ENCODE assay signal across 11 mouse cellular contexts in genomic region chr19:32345181-32345745, GRCm38 (mm10). TPM values are rescaled to one million over a fixed set of nuclear protein-coding genes. Genes with fewer than 3 reads are reported as not detected.
DNase-seq lines count a peak whose midpoint lies in the region; ATAC-seq and TF ChIP-seq lines count a peak whose summit lies in the region.
"Had no signal": no experiment of that assay in that cellular context is flagged by ENCODE, and none has a peak within 500 bp of the region (broad histone marks: within the 10 kb centered on the region; RNA-seq: fewer than 3 reads in every experiment).

No protein-coding gene starts in this region.

- DNase-seq in heart, adult 9 months (ENCODE audit: low spot score in 2 of 2), result no peak
- no peak for DNase-seq in liver, embryonic 13.5 days
- no peak for DNase-seq in liver, embryonic 11.5 days (ENCODE audit: low spot score)
- DNase-seq in urinary bladder, adult 2 months (ENCODE audit: low spot score), result no peak
- DNase-seq: cerebellum, adult 9-10 months had no signal

- no peak overlapping the region for H3K9ac ChIP-seq in heart, embryonic 12.5 days
- H3K9ac ChIP-seq in liver, embryonic 13.5 days, result no peak overlapping the region
- H3K9ac ChIP-seq in liver, embryonic 11.5 days (ENCODE audit: low read depth, low read length), result no peak overlapping the region
- no peak overlapping the region for H3K9ac ChIP-seq in stomach, embryonic 16.5 days (ENCODE audit: low read length)
- no peak overlapping the region for H3K9ac ChIP-seq in forebrain, embryonic 16.5 days (replicated peaks; ENCODE audit: low read depth, low read length)
- H3K9ac ChIP-seq: liver, embryonic 14.5 days; midbrain, embryonic 12.5 days had no signal

- H3K9me3 ChIP-seq in heart, embryonic 12.5 days (replicated peaks), result no peaks in the 10 kb centered on the region
- H3K9me3 ChIP-seq in liver, embryonic 13.5 days (replicated peaks), result no peaks in the 10 kb centered on the region
- no peaks in the 10 kb centered on the region for H3K9me3 ChIP-seq in liver, embryonic 11.5 days (ENCODE audit: control insufficient read depth, low read length)
- no peaks in the 10 kb centered on the region for H3K9me3 ChIP-seq in stomach, embryonic 16.5 days (replicated peaks; ENCODE audit: control insufficient read depth, low read length)
- H3K9me3 ChIP-seq in forebrain, embryonic 16.5 days (ENCODE audit: control insufficient read depth, low read length), result no peaks in the 10 kb centered on the region
- H3K9me3 ChIP-seq: midbrain, embryonic 12.5 days had no signal

- no peak for TF ChIP-seq CTCF in embryonic fibroblast, embryonic 13.5 days (IDR thresholded peaks at IDR 0.05; ENCODE audit: borderline replicate concordance, insufficient read depth, low read length)

- no peak overlapping the region for H3K4me2 ChIP-seq in heart, embryonic 12.5 days
- H3K4me2 ChIP-seq in liver, embryonic 13.5 days, result no peak overlapping the region
- no peak overlapping the region for H3K4me2 ChIP-seq in liver, embryonic 11.5 days
- H3K4me2 ChIP-seq in stomach, embryonic 16.5 days (ENCODE audit: low read depth, low read length), result no peak overlapping the region
- no peak overlapping the region for H3K4me2 ChIP-seq in forebrain, embryonic 16.5 days (ENCODE audit: low read length)

- H3K4me1 ChIP-seq in heart, embryonic 12.5 days (replicated peaks), result peaks cover 84% of the 10 kb centered on the region
- H3K4me1 ChIP-seq in liver, embryonic 13.5 days (replicated peaks), result peaks cover 73% of the 10 kb centered on the region
- peaks cover 39% of the 10 kb centered on the region for H3K4me1 ChIP-seq in liver, embryonic 11.5 days (replicated peaks; ENCODE audit: control insufficient read depth, insufficient read depth, low read length)
- peaks cover 36% of the 10 kb centered on the region for H3K4me1 ChIP-seq in embryonic fibroblast, embryonic 13.5 days (ENCODE audit: control insufficient read depth, insufficient read depth, low read length)
- H3K4me1 ChIP-seq in stomach, embryonic 16.5 days (ENCODE audit: control insufficient read depth, insufficient read depth, low read length), result peaks cover 46% of the 10 kb centered on the region
- peaks cover 20% of the 10 kb centered on the region for H3K4me1 ChIP-seq in forebrain, embryonic 16.5 days (replicated peaks; ENCODE audit: control insufficient read depth, insufficient read depth, low read length)

- TF ChIP-seq POLR2A in embryonic fibroblast, embryonic 13.5 days (IDR thresholded peaks at IDR 0.05; ENCODE audit: low read depth, low read length), result no peak

- 49% methylated on average over 6 of the region's 6 CpGs for WGBS in heart, embryonic 12.5 days
- WGBS in liver, embryonic 13.5 days (ENCODE audit: insufficient replicate concordance), result 66% methylated on average over 6 of the region's 6 CpGs
- 70% methylated on average over 6 of the region's 6 CpGs for WGBS in liver, embryonic 11.5 days
- 85% methylated on average over 6 of the region's 6 CpGs for WGBS in stomach, embryonic 16.5 days
- WGBS in forebrain, embryonic 16.5 days, result 79% methylated on average over 6 of the region's 6 CpGs

- no peaks in the 10 kb centered on the region for H3K27me3 ChIP-seq in heart, embryonic 12.5 days (replicated peaks)
- no peaks in the 10 kb centered on the region for H3K27me3 ChIP-seq in liver, embryonic 13.5 days
- no peaks in the 10 kb centered on the region for H3K27me3 ChIP-seq in liver, embryonic 11.5 days (replicated peaks; ENCODE audit: control insufficient read depth, insufficient read depth, low read length)
- no peaks in the 10 kb centered on the region for H3K27me3 ChIP-seq in stomach, embryonic 16.5 days (ENCODE audit: control insufficient read depth, insufficient read depth, low read length)
- no peaks in the 10 kb centered on the region for H3K27me3 ChIP-seq in forebrain, embryonic 16.5 days (replicated peaks; ENCODE audit: control insufficient read depth, insufficient read depth, low read length)
- H3K27me3 ChIP-seq: midbrain, embryonic 12.5 days had no signal

- peak overlapping the region; percentile 83 for H3K27ac ChIP-seq in heart, embryonic 12.5 days (ENCODE audit: poor library complexity, severe bottlenecking)
- 0 out of 2 replicates have a peak overlapping the region, but pooled peaks have one; percentile 11 for H3K27ac ChIP-seq in liver, embryonic 13.5 days
- no peak overlapping the region for H3K27ac ChIP-seq in liver, embryonic 11.5 days (ENCODE audit: low read depth, low read length)
- peak overlapping the region; percentile 89 for H3K27ac ChIP-seq in embryonic fibroblast, embryonic 13.5 days (ENCODE audit: insufficient read depth, low read length)
- H3K27ac ChIP-seq in stomach, embryonic 16.5 days (ENCODE audit: low read length), result peak overlapping the region; percentile 78
- no peak overlapping the region for H3K27ac ChIP-seq in forebrain, embryonic 16.5 days (ENCODE audit: low read length)
- H3K27ac ChIP-seq: liver, embryonic 14.5 days; midbrain, embryonic 12.5 days had no signal

- H3K36me3 ChIP-seq in heart, embryonic 12.5 days, result 0 out of 2 replicates have a peak, but pooled peaks cover under 1% of the 10 kb centered on the region
- no peaks in the 10 kb centered on the region for H3K36me3 ChIP-seq in liver, embryonic 13.5 days
- H3K36me3 ChIP-seq in liver, embryonic 11.5 days (ENCODE audit: control insufficient read depth, insufficient read depth, low read length), result no peaks in the 10 kb centered on the region
- no peaks in the 10 kb centered on the region; the same call in 1 of the 2 replicates for H3K36me3 ChIP-seq in stomach, embryonic 16.5 days (ENCODE audit: control insufficient read depth, insufficient read depth, low read length)
- H3K36me3 ChIP-seq in forebrain, embryonic 16.5 days (ENCODE audit: control insufficient read depth, insufficient read depth), result no peaks in the 10 kb centered on the region
- H3K36me3 ChIP-seq: midbrain, embryonic 12.5 days had no signal

- no peak for ATAC-seq in heart, embryonic 12.5 days (ENCODE audit: insufficient number of reproducible peaks, low FRiP score)
- ATAC-seq in liver, embryonic 13.5 days (ENCODE audit: low read depth), result no peak
- ATAC-seq in liver, embryonic 11.5 days (replicated peaks; ENCODE audit: low FRiP score), result no peak
- no peak for ATAC-seq in stomach, embryonic 16.5 days (ENCODE audit: insufficient read depth, low FRiP score)
- ATAC-seq in forebrain, embryonic 16.5 days, result no peak

- no peak overlapping the region for H3K4me3 ChIP-seq in heart, embryonic 12.5 days
- no peak overlapping the region for H3K4me3 ChIP-seq in liver, embryonic 13.5 days (replicated peaks)
- H3K4me3 ChIP-seq in liver, embryonic 11.5 days (ENCODE audit: low read depth, low read length), result no peak overlapping the region
- H3K4me3 ChIP-seq in embryonic fibroblast, embryonic 13.5 days (ENCODE audit: insufficient read depth, low read length), result no peak overlapping the region
- no peak overlapping the region for H3K4me3 ChIP-seq in stomach, embryonic 16.5 days (replicated peaks; ENCODE audit: low read length)
- H3K4me3 ChIP-seq in forebrain, embryonic 16.5 days (replicated peaks; ENCODE audit: low read length), result no peak overlapping the region

RNA-seq across cellular contexts. Expression of gene Sgms1, which starts 44.3 kb away (rescaled TPM):
- 45.0 and 49.9 TPM in 2 replicates for polyA plus RNA-seq in heart, embryonic 12.5 days (2016; fragmentation: Nextera tagmentation; extraction: Ambion mirVana)
- 23.4 and 28.0 TPM in 2 replicates for polyA plus RNA-seq in liver, embryonic 13.5 days (2015; fragmentation: Nextera tagmentation; extraction: Ambion mirVana)
- polyA plus RNA-seq in liver, embryonic 11.5 days (2014; fragmentation: Nextera tagmentation; extraction: Ambion mirVana), result 31.4 and 32.0 TPM in 2 replicates
- 42.2 and 56.5 TPM in 2 replicates for polyA plus RNA-seq in embryonic fibroblast, embryonic 13.5 days (2011; ENCODE audit: insufficient read length, low read depth, missing spikeins)
- 43.0 and 44.8 TPM in 2 replicates for polyA plus RNA-seq in stomach, embryonic 16.5 days (2015; fragmentation: Nextera tagmentation; extraction: Ambion mirVana)
- polyA plus RNA-seq in forebrain, embryonic 16.5 days (2015; fragmentation: Nextera tagmentation; extraction: Ambion mirVana), result 14.0 and 16.3 TPM in 2 replicates
- 22.2 and 26.6 TPM in 2 replicates for polyA plus RNA-seq in urinary bladder, adult 2 months (2012; rRNA removed)

Comparison
In these comparisons a context has a peak if more than half of its experiments do, and no peak if none do; other contexts are left out.
1. H3K27ac ChIP-seq: peak in heart, embryonic 12.5 days (single experiment), liver, embryonic 13.5 days (single experiment), embryonic fibroblast, embryonic 13.5 days (single experiment) and stomach, embryonic 16.5 days (single experiment); none in liver, embryonic 11.5 days (single experiment) and forebrain, embryonic 16.5 days (single experiment).